Mouse (Mus musculus) testis, postnatal 10 days (tissue): Measurements from ENCODE around the gene Copg1.
"Not testable (repeated sequence)": the region's sequence is repeated elsewhere in the genome, so short reads cannot be mapped to it uniquely, and the experiment has no call there.

Experiments used
- DNase-seq: peaks from one replicate; pipeline ENCODE4 v3.0.0; 2021; ENCODE audit warnings: low spot score

Gene Copg1

GRCm38 (mm10) chr6:87875562-87875961, 12.1 kb upstream of the Copg1 start:
- no peak for DNase-seq

GRCm38 (mm10) chr6:87876068-87876643, 11.5 kb upstream of the Copg1 start:
- DNase-seq = no peak

- DNase-seq = no peak
These were observed 8.6 kb upstream of the Copg1 start for GRCm38 (mm10) chr6:87879010-87879409.

- DNase-seq = no peak
These were observed 8.0 kb upstream of the Copg1 start for GRCm38 (mm10) chr6:87879628-87880027.

- DNase-seq = no peak
These were observed 5.4 kb upstream of the Copg1 start for GRCm38 (mm10) chr6:87882221-87882620.

GRCm38 (mm10) chr6:87882816-87883215, 4.8 kb upstream of the Copg1 start:
- peak; percentile 55 for DNase-seq

GRCm38 (mm10) chr6:87886721-87887120, 893 bp upstream of the Copg1 start:
- DNase-seq = no peak

- DNase-seq = no peak
These were observed 6.3 kb downstream of the Copg1 start for GRCm38 (mm10) chr6:87893931-87894330.

- DNase-seq = no peak
These were observed 10.4 kb downstream of the Copg1 start for GRCm38 (mm10) chr6:87898028-87898427.

GRCm38 (mm10) chr6:87906632-87907031, 19.0 kb downstream of the Copg1 start:
- no peak for DNase-seq

- DNase-seq = no peak
These were observed 21.6 kb downstream of the Copg1 start for GRCm38 (mm10) chr6:87909181-87909580.

- no peak for DNase-seq
These were observed 23.9 kb downstream of the Copg1 start for GRCm38 (mm10) chr6:87911559-87911958.

- peak; percentile 80 for DNase-seq
These were observed 26.2 kb downstream of the Copg1 start, which contains the start of gene Hmces for GRCm38 (mm10) chr6:87913661-87914325. Gene Hmces (plus strand): TSS chr6:87913935.

GRCm38 (mm10) chr6:87914326-87915102, 26.9 kb downstream of the Copg1 start:
- DNase-seq = peak; percentile 63

- no peak for DNase-seq
These were observed 28.3 kb downstream of the Copg1 start for GRCm38 (mm10) chr6:87915939-87916338.

- no peak for DNase-seq
These were observed 33.6 kb downstream of the Copg1 start for GRCm38 (mm10) chr6:87921201-87921600.

GRCm38 (mm10) chr6:87923624-87924023, 36.0 kb downstream of the Copg1 start:
- no peak for DNase-seq

GRCm38 (mm10) chr6:87935037-87935436, 47.4 kb downstream of the Copg1 start:
- DNase-seq = no peak

- DNase-seq = peak; percentile 42
These were observed 49.7 kb downstream of the Copg1 start for GRCm38 (mm10) chr6:87937178-87937788.

GRCm38 (mm10) chr6:87938941-87939340, 51.3 kb downstream of the Copg1 start:
- DNase-seq = no peak

- no peak for DNase-seq
These were observed 54.6 kb downstream of the Copg1 start for GRCm38 (mm10) chr6:87942179-87942578.

GRCm38 (mm10) chr6:87962457-87962856, 74.8 kb downstream of the Copg1 start:
- not testable (repeated sequence) for DNase-seq
